Mouse (Mus musculus) heart, postnatal 0 days (tissue): ENCODE data around the gene Melk.

ENCODE experiments used
- CTCF ChIP-seq: IDR thresholded peaks from 2 replicates; pipeline ENCODE4 v1.5.1; 2016; ENCODE audit warnings: antibody characterized with exemption, control low read depth, low read depth
- EP300 ChIP-seq: IDR thresholded peaks from 2 replicates; pipeline ENCODE4 v1.6.1; 2016; ENCODE audit warnings: antibody characterized with exemption, low read depth

DNA sequence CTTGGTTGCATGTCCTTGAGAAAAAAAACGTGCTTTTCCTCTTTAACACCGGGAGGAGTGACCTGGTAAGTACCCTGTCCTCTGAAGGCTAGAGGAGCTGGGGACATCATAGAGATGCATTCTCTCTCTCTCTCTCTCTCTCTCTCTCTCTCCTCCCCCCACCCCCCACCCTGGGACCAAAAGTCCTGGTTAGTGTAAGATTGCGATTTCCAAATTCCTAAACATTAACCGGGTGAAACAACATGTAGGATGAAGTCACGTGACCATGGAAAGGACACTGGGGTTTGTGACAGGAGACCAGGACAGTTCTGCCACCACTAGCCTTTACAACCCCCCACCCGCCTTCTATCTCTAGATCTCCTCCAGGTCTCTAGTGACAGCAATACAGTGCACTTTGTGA is 47.5 kb upstream of the Melk start:
- TF ChIP-seq CTCF = no peak
- no peak for TF ChIP-seq EP300
